Mouse (Mus musculus): ENCODE data around the gene Adam12.

Adam12 gene

DNA sequence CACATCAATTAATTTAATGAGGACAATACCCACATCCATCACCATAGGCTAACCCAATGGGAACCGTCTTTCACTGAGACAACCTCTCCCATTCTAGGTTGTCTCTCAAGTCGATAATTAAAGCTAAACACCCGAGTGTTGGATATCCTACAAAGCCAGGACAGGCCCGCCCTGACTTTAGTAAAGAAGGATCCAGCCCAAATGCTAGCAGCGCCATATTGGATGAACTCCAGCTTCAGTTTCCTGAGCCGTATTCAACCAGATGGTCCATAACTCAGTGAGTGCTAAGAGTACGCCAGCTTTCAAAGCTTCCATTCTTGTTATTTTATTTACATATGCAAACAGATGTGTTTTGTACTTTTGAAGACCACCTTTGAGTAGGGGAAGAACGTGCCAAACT lies 81.6 kb downstream of the Adam12 start:
- DNase-seq (ENCODE audit: low spot score in 2 of 2): no peak

DNA sequence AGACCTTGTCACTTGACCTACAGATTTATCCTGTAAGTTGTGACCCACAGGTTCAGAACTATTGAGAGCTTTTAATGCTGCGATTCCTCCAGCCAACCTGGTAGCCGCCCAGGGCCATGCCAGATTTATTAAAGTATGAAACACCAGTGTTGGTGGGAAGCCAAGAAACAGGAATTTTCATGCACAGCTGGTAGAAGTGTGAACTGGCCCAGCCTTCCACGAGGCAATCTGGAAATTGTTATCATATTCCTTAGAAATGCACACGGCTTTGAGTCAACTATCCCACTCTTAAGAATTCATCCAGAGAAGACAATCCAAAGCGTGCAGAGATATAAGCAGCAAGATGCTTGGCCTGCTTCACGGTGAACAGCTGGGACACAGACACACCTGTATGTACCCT lies 82.6 kb downstream of the Adam12 start:
- DNase-seq (ENCODE audit: low spot score in 2 of 2): no peak

DNA sequence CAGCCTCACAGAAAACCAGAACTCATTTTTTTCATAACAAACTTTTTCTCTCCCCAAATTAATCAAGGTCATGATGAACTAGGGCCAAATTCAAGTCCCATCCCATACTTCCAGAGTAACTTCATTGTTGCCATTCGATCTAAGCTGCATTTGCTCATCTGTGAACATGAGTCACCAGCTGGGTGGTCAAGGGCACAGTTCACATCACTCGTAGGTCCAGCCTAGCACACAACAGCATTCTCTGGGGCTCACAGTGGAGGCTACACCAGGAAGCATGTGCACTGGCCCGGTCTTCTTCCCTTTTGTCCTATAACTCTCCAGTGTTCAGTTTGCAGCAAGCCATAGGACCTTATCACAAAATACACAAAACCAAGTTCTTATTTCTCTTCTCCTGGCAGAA lies 84.4 kb downstream of the Adam12 start:
- DNase-seq (ENCODE audit: low spot score in 2 of 2): no peak

DNA sequence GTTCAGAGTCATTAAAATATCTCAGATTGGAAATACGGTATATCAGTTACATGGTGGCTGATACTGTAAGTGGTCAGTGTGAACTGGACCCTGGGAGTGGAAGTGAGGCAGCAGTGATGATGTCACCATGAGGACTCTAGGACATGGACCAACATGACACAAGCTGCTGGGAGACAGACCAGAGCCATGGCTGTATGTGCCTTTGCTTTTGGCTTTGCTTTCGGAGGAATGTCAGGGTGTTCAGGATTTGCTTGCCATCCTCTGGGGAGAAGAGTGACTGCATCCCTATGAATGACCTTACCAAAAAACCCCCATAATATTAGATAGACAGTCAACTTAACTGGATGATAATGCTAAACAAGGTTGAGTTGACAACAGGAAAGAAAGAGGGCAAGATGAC lies 85.1 kb downstream of the Adam12 start:
- no peak for DNase-seq (ENCODE audit: low spot score in 2 of 2)

DNA sequence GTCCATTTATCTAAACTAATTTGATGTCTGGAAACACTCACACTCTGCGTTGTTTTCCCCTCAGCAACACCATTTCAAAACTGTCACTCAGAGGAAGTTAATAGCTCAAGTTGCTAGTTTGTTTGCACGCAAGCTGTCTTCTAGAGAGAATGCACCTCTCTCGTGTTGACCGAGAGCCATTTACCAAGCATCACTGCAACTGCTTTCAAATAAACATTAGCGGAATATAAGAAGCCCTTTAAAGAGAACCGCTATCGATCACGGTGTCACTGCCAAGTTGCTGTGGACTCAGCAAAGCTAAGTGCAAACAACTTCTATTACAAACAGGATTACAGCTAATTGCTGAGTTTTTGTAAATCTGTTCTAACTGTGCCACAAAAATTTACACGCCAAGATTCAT lies 87.8 kb downstream of the Adam12 start:
- DNase-seq (ENCODE audit: low spot score in 2 of 2): no peak

DNA sequence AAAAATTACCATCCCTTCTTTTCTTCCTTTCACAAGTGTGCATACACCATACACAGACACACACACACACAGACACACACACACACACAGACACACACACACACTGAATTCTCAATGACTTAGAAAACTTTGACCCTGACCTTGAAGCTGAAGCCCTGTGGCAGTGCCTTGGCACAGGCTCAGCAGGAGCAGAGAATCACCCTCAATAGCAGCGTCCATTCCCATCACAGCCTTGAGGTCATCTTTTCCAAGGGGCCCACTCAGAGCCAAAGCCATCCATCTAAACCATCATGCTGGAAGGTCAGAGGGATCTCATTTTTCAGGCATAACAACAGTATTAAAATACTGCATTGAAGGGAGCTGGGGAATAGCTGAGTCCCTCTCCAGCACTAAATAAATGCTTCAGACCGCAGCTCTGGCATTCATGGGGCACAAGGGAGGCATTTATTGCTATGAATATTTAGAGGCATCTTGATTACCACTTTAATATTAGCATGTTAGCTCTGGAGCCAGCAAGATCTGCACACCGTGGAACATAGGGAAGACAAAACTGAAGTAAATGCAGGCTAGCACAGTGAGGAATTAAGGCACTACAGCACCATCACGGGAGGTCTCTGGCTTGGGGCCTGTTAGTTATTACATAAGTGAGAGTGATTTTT lies 92.5 kb downstream of the Adam12 start:
- DNase-seq (ENCODE audit: low spot score in 2 of 2): no peak

DNA sequence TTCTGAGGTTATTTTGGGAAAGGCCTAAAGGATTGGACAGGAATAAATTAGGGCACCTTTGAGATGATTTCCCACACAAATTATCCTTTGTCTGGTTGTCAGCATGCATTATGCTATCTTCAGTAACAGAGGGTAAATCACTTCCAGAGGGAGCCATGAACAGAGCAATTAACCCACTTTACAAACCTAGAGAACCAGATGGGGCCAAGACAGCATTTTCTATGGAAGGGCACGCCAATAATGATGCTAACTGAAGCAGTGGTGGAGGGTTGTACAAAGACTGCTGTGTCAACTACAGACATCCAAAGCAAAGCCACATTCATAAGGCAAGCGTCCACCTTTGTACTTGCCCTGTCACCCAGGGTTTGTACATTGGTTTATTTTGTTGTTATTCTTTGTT lies 99.6 kb downstream of the Adam12 start:
- DNase-seq (ENCODE audit: low spot score in 2 of 2): no peak

DNA sequence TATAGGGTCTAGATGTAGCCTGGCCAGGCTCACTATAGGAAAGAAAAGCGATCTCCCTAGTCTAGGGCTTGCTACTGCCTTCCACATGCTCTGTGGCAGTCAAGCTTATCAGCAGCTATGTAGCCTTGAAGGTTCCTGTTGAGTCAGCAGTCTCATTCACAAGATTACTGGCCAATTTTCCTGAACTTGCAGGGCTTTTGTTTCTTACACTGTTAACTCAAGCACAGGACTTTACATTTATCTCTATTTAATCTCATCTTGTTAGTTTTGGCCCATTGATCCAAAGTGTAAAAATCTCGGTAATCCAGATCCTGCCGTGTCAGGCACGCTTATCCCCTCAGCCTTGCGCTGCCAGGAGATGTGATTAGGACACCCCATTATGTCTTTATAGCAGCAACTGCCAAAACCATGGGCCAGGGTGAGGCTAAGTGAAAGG lies 103.8 kb downstream of the Adam12 start:
- DNase-seq (ENCODE audit: low spot score in 2 of 2): no peak

DNA sequence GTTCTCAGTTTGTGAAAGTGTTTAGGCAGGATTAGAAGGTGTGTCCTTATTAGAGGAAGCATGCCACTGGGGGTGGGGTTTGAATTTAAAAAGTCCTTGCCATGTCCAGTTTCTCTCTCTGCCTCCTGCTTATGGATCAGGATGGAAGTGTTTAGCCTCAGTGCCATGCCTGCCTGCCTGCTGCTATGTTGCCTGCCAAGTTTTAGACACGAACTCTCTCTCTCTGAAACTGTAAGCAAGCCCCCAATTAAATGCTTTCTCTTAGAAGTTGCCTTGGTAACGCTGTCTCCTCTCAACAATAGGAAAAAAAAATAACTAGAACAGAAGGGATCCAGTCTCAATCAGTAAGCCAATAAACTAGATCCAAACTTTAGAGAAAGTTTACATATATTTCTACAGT lies 110.5 kb downstream of the Adam12 start:
- no peak for DNase-seq (ENCODE audit: low spot score in 2 of 2)

DNA sequence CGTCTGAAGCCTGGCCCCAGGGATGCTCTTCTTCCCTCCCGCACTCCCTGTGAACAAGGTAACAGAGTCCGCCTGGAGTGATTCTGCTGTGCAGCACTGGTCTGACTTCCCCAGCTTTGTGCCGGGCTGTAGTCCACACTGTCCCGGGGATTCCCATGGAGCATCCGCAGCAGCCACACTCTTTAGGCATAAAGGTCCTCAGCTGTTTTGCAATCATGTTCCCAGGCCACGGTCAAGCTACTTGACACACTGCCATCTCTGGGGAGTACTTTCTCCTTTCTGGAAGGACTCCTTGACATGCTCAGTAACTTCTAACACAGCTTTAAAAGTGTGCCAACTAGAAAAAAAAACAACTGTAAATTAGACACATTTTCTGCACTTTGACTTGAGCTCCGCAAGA lies 116.5 kb downstream of the Adam12 start:
- no peak for DNase-seq (ENCODE audit: low spot score in 2 of 2)

DNA sequence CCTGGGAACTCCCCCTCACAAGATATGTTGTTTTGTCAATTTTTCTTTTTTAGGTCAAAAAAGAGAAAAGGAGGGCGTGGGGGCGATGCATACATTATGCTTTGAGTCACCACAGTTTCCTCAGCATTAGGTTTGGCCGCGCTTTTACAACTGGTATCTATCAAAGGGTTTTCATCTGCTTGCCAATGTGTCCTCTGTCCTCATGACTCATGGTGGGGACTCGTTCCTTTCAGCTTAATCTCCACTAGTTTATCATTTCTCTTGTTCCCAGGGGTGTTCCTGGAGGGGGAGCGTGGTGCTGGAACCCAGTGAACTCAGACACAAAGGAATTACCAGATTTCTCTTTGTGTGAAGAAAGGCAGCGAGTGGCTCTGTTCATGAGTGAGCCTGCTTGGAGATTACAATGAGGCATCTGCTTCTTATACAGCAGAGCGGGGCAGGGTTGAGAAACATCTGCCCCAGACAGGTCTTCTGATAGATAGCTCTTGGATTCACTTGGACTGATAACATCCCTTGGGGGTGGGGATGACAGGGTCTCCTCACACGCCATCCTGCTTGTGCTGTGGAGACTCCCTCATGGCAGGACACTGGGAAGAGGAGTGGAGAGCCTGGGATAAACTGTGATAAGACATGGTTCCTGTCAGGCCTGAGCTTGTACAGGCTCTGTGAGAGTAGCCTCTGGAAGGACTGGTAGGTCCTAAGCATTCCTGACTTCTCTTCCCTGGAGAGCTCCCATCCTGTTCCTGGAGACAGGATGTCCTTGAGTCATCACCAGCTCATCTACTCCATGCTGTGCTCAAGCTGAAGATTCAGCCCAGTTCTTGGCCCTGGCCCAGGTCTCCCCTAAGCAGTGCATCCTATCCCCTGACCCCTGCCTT lies 117.4 kb downstream of the Adam12 start:
- no peak for DNase-seq (ENCODE audit: low spot score in 2 of 2)

DNA sequence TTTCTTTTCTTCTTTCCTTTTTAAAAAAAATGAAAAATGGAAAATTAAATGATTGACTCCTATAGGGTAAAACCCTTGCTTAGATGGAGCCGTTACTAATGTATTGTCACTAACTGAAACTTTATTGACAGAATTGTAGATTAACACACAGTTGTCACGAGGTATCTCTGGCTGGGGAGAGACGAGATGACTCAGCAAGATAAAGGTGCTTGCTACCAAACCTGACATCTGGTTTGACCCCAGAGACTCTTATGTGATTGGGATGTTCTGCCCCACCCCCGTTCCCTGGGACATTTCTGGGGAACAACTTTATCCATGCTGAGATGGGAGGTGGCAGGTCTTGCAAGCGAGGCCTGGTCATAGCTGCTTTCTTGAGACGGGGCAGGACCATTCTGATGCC lies 118.1 kb downstream of the Adam12 start:
- DNase-seq (ENCODE audit: low spot score in 2 of 2): no peak

DNA sequence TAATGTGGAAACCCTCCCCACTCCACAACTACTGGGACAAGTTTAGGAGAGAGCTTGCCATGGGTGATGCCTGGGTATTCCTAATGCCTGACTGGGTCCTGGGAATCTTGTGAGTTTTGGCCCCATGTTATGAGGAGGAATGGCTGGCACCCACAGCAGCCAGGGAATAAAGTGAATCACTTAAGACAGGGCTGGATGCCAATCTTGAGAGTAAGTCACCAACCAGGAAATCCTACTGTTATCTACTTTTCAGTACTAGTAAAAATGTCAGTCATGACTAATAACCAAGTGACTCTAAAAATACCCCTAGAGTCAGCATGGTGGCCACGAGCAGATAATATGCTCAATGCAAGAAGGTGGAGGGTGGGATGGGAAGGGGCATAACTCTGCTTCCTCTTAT lies 121.8 kb downstream of the Adam12 start:
- DNase-seq (ENCODE audit: low spot score in 2 of 2): no peak

DNA sequence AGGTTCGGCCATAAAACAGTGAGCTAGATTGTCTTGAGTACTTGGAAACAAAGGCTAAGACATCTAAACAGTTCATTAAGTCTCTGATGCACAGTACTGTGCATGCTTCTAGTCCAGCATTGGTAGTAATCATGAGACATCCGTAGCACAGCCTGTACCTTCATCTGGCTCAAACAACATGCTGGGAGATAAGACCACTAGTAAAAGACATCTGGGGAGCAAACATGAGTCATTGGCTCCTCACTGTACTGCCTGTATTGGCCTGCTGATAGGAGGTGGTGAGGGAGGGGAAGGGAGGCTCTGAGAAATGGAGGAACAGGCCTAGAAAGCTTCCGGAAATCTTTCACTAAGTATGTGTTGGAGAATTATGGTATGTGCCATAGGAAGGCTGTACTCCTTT lies 124.1 kb downstream of the Adam12 start:
- no peak for DNase-seq (ENCODE audit: low spot score in 2 of 2)

DNA sequence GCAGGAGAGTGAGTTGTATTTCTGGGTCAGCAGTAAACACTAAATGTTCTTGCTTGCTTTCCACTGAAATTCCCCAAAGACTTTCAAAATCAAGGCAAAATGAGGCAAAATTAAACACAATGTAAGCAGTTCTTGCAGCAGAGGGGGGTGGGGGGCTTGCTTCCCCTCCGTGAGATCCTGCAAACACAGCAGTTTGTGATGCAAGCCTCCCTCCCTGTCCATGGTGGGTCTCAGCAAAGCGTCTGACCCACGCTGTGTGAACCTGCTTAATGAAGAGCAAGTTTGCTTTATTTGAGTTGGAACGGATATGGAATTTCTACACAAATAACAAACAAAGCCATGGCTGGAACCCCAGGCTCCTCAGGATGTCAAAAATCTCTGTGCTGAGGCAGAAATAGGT lies 132.9 kb downstream of the Adam12 start:
- no peak for DNase-seq (ENCODE audit: low spot score in 2 of 2)

DNA sequence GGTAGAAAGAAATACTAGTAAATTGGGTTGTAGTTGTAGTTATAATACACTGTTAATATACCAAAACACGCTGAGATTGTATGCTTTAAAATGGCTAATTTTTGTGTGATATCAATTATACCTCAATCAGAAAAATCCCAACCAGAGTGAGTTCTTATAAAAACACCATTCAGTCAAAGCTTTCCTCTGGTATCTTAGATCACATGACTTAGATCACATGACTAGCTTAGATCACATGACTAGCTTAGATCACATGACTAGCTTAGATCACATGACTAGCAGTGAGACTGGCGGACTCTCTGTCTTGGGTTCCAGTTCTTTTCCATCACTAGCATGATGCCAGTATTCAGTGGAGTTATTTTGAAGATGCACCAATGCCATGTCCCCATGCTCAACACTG lies 134.1 kb downstream of the Adam12 start:
- no peak for DNase-seq (ENCODE audit: low spot score in 2 of 2)

DNA sequence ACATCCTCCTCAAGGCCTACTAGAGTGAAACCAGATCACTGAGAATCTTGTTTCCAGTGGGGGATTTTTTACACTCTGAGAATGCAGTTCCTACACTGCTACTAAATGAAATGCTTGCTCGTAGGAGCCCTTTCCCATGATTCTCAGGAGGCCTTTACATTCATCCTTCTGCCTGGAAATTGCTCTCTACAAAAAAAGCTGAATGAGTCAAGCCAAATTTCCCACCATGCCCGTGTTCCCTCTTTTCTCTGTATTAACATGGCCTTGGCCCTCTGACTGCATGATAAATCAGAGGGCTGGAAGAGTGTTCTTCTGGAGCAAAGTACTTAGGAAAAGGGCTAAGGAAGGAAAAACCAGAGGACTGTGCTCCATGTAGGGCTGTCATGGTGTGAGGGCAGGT lies 138.1 kb downstream of the Adam12 start:
- DNase-seq (ENCODE audit: low spot score in 2 of 2): no peak

DNA sequence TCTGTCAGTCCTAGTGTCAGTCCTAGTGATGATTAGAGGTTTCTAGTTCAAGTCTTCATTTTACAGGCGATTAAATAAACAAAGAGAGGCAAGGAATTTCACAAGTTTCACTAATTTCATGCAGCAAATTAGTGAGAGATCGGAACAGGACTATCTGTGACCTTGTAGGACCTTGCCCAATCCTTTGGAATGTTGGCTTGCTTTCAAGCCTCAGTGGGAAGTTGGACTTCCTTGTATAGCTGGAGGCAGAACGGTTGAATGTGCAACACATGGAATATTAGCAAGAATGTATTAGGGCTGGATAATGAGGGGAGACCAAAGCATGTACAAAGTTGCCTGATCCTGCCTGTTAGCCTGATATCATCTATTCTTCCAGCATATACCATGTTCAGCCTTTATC lies 141.2 kb downstream of the Adam12 start:
- no peak for DNase-seq (ENCODE audit: low spot score in 2 of 2)

DNA sequence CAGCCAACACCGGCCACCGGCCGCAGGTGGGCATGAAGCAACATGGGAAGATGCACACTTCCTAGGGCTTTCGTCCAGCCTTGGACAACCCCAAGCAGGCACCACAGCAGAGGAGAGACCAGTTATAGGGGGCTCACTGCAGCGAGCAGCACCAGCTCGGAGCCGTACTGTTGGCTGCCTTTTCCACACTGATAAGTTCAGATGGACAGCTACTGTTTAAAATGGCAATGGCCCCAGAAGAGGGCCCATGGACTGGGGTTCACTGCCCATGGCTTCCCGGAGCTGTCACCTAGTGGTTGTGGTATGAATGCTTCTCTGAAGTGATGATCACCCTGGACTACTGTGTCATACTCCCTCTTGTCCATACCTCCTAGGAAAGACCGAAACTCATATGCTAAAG lies 141.7 kb downstream of the Adam12 start:
- no peak for DNase-seq (ENCODE audit: low spot score in 2 of 2)

DNA sequence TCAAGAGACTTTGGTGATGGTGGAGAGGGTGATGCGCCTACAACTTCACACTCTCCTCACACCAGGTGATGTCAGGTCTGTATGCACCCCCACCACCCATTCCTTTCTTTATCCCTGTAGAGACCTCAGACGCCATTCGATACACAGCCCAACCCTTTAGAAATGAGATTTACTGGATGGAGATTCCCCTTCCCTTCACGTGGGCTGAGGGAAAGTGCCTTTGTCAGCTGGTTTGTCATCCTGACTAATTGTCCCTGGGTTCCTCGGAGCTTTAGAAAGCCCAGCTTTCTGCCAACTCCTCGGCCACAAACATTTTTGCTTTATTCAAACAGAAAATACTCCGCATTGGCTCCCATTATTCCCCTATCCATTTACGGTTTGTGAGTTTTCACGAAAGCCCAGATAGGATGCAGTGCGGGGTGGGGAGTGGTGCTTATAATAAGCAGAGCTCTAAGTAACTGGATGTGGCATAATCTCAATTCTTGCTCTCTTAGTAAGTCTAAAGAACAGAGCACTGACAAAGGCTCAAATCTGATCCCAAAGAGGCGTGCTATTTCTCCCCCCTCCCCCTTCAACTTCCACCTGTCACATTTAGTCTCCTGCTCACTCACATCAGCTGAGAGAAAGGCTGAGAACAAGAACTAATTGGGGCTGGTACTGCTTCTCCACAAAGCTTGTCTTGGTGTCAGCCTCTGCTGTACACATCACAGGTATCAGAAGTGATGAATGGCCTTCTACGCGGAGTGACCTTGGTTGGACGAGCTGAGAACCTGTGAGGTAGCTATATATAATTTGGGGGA lies 143.2 kb downstream of the Adam12 start:
- no peak for DNase-seq (ENCODE audit: low spot score in 2 of 2)

DNA sequence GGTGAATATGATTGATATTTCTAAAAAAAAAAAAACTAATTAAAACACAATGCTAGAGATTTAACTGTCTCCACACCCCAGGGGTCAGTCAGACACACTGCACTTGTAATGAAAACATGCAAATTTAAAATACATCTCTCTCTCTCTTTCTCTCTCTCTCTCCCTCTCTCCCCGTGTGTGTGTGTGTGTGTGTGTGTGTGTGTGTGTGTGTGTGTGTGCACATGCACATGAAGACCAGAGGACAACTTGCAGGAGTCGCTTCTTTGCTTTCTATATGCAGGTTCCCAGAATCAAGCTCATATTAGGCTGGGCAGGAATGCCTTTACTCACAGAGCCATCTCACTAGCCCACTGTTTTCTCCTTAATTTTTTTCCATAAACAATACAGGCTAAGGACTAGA lies 146.6 kb downstream of the Adam12 start:
- DNase-seq (ENCODE audit: low spot score in 2 of 2): no peak

DNA sequence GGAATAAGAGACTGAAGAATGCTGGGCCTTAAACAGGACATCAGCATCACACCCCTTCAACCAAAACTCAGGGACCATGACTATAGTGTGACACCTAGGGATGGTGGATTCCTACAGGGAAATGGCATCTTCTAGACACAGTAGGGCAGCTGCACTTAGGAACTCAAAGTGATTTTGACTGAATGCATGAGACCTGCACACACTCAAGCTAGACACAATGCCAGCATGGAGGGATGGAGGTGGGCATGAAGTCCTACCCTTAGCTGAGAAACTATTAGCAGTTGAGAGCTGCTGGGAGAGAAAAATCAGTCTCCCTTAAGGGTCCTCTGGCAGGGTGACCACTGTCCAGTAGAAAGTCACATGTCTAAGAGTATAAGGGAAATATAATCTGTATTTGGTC lies 147.0 kb downstream of the Adam12 start:
- DNase-seq (ENCODE audit: low spot score in 2 of 2): no peak
